Mouse (Mus musculus): ENCODE data around the gene Rpl28.
A peak's percentile ranks its signal among the peaks of the same experiment; 100 is the strongest.
"Not testable (repeated sequence)": the region's sequence is repeated elsewhere in the genome, so short reads cannot be mapped to it uniquely, and the experiment has no call there.

Rpl28 gene

GRCm38 (mm10) chr7:4783667-4784268, 8.9 kb upstream of the Rpl28 start:
- no peak for DNase-seq (ENCODE audit: low spot score in 2 of 2)

- DNase-seq (ENCODE audit: low spot score in 2 of 2), result peak; percentile 31 to 49
Measured at GRCm38 (mm10) chr7:4788499-4789435, 3.9 kb upstream of the Rpl28 start.

GRCm38 (mm10) chr7:4789436-4789935, 3.2 kb upstream of the Rpl28 start, which contains the start of gene Tmem238:
Gene Tmem238 (minus strand): TSS chr7:4789656.
- DNase-seq (ENCODE audit: low spot score in 2 of 2), result peak; percentile 18 to 25

- DNase-seq (ENCODE audit: low spot score in 2 of 2), result not testable (repeated sequence)
Measured at GRCm38 (mm10) chr7:4793248-4793647, 574 bp downstream of the Rpl28 start.

GRCm38 (mm10) chr7:4793674-4794073, 1.0 kb downstream of the Rpl28 start:
- no peak for DNase-seq (ENCODE audit: low spot score in 2 of 2)

- no peak for DNase-seq (ENCODE audit: low spot score in 2 of 2)
Measured at GRCm38 (mm10) chr7:4794631-4795168, 2.0 kb downstream of the Rpl28 start.

GRCm38 (mm10) chr7:4795767-4796433, 3.2 kb downstream of the Rpl28 start:
- peak; percentile 28 to 38 for DNase-seq (ENCODE audit: low spot score in 2 of 2)

GRCm38 (mm10) chr7:4802247-4802646, 9.6 kb downstream of the Rpl28 start:
- no peak for DNase-seq (ENCODE audit: low spot score in 2 of 2)

- DNase-seq (ENCODE audit: low spot score in 2 of 2), result peak; percentile 42 to 65
Measured at GRCm38 (mm10) chr7:4806716-4807115, 14.0 kb downstream of the Rpl28 start.

- not testable (repeated sequence) for DNase-seq (ENCODE audit: low spot score in 2 of 2)
Measured at GRCm38 (mm10) chr7:4811131-4811530, 18.5 kb downstream of the Rpl28 start.

GRCm38 (mm10) chr7:4811842-4812302, 19.2 kb downstream of the Rpl28 start:
- DNase-seq (ENCODE audit: low spot score in 2 of 2), result peak in 1 of 2 experiments; percentile 49

GRCm38 (mm10) chr7:4812303-4813104, 19.8 kb downstream of the Rpl28 start, which contains the start of gene Ube2s:
Gene Ube2s (minus strand): TSS chr7:4812590.
- DNase-seq (ENCODE audit: low spot score in 2 of 2), result peak; percentile 99 to 100

GRCm38 (mm10) chr7:4813105-4813791, 20.6 kb downstream of the Rpl28 start:
- DNase-seq (ENCODE audit: low spot score in 2 of 2), result no peak

- no peak for DNase-seq (ENCODE audit: low spot score in 2 of 2)
Measured at GRCm38 (mm10) chr7:4816559-4816958, 23.9 kb downstream of the Rpl28 start.

- DNase-seq (ENCODE audit: low spot score in 2 of 2), result not testable (repeated sequence)
Measured at GRCm38 (mm10) chr7:4820925-4821324, 28.3 kb downstream of the Rpl28 start.

GRCm38 (mm10) chr7:4821690-4822089, 29.0 kb downstream of the Rpl28 start:
- no peak for DNase-seq (ENCODE audit: low spot score in 2 of 2)

GRCm38 (mm10) chr7:4822162-4822907, 29.7 kb downstream of the Rpl28 start:
- DNase-seq (ENCODE audit: low spot score in 2 of 2), result no peak

GRCm38 (mm10) chr7:4825365-4825764, 32.7 kb downstream of the Rpl28 start:
- DNase-seq (ENCODE audit: low spot score in 2 of 2), result no peak

- DNase-seq (ENCODE audit: low spot score in 2 of 2), result no peak
Measured at GRCm38 (mm10) chr7:4830476-4830875, 37.8 kb downstream of the Rpl28 start.
